Mouse (Mus musculus) heart, embryonic 16.5 days (tissue): ENCODE measurements around the gene Ust. TPM values are rescaled to one million over a fixed set of nuclear protein-coding genes. Genes with fewer than 3 reads are reported as not detected.

Experiments used
- ATAC-seq: fragments of 200-750 bp; cut with Nextera tagmentation; replicated peaks from 2 replicates; pipeline ENCODE4 v1.8.0; 2017; ENCODE audit warnings: moderate number of reproducible peaks; ENCODE audit not compliant: insufficient read depth, low FRiP score; ENCODE audit errors: extremely low read depth
- H3K27ac ChIP-seq: fragments of 300-500 bp; sonication (generic); 2 replicates; pipeline ENCODE4 v1.5.1; 2014; ENCODE audit warnings: mild to moderate bottlenecking, low read length, control low read depth, moderate library complexity
- H3K27me3 ChIP-seq: fragments of 300-500 bp; sonication (generic); 2 replicates; pipeline ENCODE4 v1.6.1; 2014; ENCODE audit warnings: low read length, mixed read lengths; ENCODE audit not compliant: control insufficient read depth, insufficient read depth
- H3K36me3 ChIP-seq: fragments of 300-500 bp; sonication (generic); 2 replicates; pipeline ENCODE4 v1.6.1; 2014; ENCODE audit not compliant: control insufficient read depth, insufficient read depth
- H3K4me1 ChIP-seq: fragments of 300-500 bp; sonication (generic); 2 replicates; pipeline ENCODE4 v1.6.1; 2014; ENCODE audit warnings: low read length, mixed read lengths; ENCODE audit not compliant: control insufficient read depth, insufficient read depth
- H3K4me2 ChIP-seq: fragments of 300-500 bp; sonication (generic); 2 replicates; pipeline ENCODE4 v1.6.1; 2014; ENCODE audit warnings: low read depth, mild to moderate bottlenecking, control low read depth, low read length
- H3K4me3 ChIP-seq: fragments of 300-500 bp; sonication (generic); 2 replicates; pipeline ENCODE4 v1.5.1; 2014; ENCODE audit warnings: mild to moderate bottlenecking, control low read depth, low read length
- H3K9ac ChIP-seq: fragments of 300-500 bp; sonication (generic); 2 replicates; pipeline ENCODE4 v1.6.1; 2014; ENCODE audit warnings: low read length, control low read depth
- H3K9me3 ChIP-seq: fragments of 300-500 bp; sonication (generic); replicated peaks from 2 replicates; pipeline ENCODE4 v1.6.1; 2016; ENCODE audit warnings: low read length; ENCODE audit not compliant: control insufficient read depth
- WGBS: fragments of 180-500 bp; shearing (Covaris S2); extraction: QIAGEN DNeasy Blood & Tissue Kit; methylation state at CpG from one replicate; pipeline ENCODE4 v1.1.7; 2014; 5-methylcytosine and 5-hydroxymethylcytosine counted together
- polyA plus RNA-seq: library from polyadenylated mRNA; unstranded; fragments of >200 nt; fragmentation: Nextera tagmentation; extraction: Ambion mirVana; gene quantifications from 2 replicates; pipeline ENCODE4 v1.2.1, GENCODE M21; 2015

Gene Ust
- polyA plus RNA-seq, 1 experiment from 2014 or later, result 2.1 TPM

DNA sequence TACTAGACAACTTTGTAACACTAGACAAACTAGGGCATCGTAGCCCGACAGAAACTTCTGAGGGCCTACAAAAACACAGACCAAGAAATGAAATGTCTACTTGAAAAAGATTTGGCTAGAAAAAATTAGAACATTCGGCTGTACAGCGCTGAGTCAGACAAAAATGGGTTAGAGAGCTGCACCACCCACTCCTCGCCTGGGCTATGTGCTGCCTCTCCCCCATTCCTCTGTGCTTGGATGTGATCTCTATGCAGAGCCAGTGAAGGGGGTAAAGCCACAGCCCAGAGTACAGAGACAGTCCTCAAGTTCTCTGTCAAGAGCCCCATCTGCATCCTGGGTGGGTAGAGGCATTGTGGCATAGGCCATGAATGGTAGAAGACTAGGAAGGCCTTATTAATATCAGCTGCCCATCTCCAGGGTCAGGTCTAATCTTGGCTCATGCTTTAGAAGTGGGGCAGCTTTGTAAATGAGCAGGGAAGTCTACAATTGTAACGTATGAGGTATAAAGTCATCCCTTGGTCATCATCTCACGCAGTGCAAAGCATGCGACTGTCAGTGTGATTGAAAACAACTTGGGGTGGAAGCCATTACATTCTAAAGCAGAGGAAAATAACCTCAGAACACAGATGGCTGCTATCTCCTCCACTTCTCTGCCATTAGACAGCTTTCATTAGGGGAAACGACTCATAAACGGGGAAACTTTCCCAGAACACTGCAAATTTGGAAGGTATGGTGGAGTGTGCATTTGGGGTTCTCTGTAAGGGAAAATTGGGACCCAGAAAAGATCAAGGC is 281.6 kb downstream of the Ust start:
- Histone ChIP-seq H3K27me3 (no peaks in the 10 kb centered on the region), H3K27ac (no peak overlapping the region), H3K4me2 (no peak overlapping the region), H3K4me3 (no peak overlapping the region), H3K9me3 (no peaks in the 10 kb centered on the region), H3K4me1 (peaks cover 9% of the 10 kb centered on the region; the same call in 1 of the 2 replicates), H3K9ac (no peak overlapping the region), H3K36me3 (no peaks in the 10 kb centered on the region)
- WGBS, result 80% methylated on average over 10 of the region's 10 CpGs
- ATAC-seq, result no peak

DNA sequence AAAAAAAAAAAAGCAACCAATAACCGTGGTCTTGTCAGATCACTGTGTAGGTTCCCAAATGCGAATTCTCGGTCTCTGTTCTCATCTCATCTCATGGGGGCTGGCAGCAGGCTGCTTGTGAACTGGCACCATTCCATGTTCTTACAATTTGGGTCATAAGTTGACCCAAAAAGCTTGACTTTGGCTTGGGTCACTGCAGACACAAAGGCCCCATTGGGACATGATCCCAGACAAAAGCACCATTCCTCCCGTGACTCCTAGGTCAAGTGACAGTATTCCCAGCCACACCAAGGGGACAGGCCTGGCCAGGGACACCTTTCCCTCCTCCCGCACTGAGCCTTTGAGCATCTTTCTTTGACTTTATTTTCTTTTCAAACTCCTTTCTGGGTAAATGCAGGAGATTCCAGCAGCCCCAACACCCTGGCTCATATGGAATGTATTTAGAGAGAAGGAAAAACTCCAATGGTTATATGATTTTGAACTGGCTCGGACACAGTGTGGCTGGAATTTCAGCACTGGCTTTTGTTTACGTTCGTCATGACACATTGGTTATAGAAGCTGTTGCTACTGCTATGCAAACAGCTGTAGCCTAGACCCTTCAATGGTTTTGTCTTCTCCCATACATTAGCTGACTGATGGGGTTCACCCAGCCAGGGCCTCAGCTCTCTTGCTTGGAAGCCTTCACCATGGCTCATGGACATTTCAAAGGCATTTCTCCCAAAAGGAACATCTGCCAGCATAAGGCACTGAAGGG is 285.3 kb downstream of the Ust start:
- H3K4me2 ChIP-seq, result no peak overlapping the region
- no peak overlapping the region for H3K9ac ChIP-seq
- peaks cover 3% of the 10 kb centered on the region; the same call in 1 of the 2 replicates for H3K4me1 ChIP-seq
- no peak overlapping the region for H3K27ac ChIP-seq
- 81% methylated on average over 8 of the region's 8 CpGs for WGBS
- no peaks in the 10 kb centered on the region for H3K27me3 ChIP-seq
- no peaks in the 10 kb centered on the region for H3K36me3 ChIP-seq
- H3K4me3 ChIP-seq, result no peak overlapping the region
- no peaks in the 10 kb centered on the region for H3K9me3 ChIP-seq
- no peak for ATAC-seq

DNA sequence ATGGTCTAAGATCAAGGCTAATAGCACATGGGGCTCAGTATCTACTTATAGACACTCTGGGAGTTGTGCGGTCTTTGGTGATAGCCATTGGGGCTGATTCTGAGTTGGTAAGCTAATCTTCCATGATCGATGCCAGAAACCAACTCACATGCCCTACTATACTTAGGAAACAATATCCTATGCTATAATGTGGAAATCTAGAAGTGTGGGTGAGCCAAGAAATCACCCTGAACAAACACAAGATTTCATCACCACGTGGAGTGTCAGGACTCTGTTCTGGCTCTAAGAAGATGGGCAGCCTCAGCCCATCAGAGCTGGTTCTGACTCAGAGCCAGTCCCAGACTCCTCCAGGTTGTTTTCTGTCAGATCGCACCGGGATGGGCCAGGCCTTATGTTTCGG is 286.1 kb downstream of the Ust start:
- Histone ChIP-seq H3K4me2 (no peak overlapping the region), H3K9ac (no peak overlapping the region), H3K9me3 (no peaks in the 10 kb centered on the region), H3K4me3 (no peak overlapping the region), H3K36me3 (no peaks in the 10 kb centered on the region), H3K27me3 (no peaks in the 10 kb centered on the region), H3K4me1 (no peaks in the 10 kb centered on the region; the same call in 1 of the 2 replicates), H3K27ac (no peak overlapping the region)
- no peak for ATAC-seq
- 82% methylated on average over 6 of the region's 6 CpGs for WGBS

DNA sequence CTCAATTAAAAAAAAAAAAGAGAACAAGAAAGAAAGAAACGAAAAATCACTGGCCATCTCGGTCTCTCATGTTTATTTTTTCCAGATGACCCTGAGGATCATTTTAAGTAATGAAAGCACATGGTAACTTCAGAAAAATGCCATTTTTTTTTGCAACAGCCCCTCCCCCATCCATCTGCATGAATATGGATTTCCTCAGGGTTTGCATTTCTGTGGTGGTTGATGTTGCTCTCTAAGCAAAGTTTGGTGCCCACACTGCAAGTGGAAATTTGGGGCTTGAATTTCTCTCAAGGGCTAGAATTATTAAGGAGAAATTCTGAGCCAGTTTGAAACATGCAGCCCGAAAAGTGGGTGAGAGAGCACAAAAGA is 290.3 kb downstream of the Ust start:
- Histone ChIP-seq H3K36me3 (no peaks in the 10 kb centered on the region), H3K27ac (no peak overlapping the region), H3K4me1 (peaks cover 8% of the 10 kb centered on the region), H3K4me2 (no peak overlapping the region), H3K9me3 (no peaks in the 10 kb centered on the region), H3K27me3 (no peaks in the 10 kb centered on the region), H3K9ac (no peak overlapping the region), H3K4me3 (no peak overlapping the region)
- ATAC-seq, result no peak
- WGBS, result 74% methylated on average over 3 of the region's 3 CpGs

DNA sequence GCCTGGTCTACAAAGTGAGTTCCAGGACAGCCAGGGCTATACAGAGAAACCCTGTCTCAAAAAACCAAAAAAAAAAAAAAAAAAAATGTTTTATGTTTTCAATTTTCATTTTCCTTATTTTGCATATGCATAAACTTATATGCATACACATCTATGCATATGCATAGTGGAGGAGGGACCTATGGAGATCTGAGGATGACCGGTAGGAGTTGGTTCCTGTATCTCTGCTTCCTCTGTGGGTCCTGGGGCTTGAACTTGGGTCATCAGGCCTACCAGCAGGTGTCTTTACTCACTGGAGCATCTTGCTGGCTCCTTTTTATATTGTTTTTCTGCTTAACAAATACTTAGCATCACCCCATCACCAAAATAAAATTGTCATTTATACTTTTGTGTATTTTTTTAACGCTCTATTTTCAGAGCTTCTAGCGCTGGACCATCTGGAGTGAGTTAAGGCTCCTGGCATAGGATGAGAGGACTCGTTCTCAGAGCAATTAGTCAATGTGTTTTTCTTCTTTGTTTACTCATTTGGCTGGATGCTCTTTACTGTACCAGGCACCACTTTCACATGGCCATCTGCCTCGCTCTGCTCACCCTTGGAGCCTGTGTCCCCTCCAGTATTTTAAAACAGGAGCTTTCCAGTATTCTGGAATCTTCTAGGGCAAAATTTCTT is 290.8 kb downstream of the Ust start:
- no peak for ATAC-seq
- H3K4me2 ChIP-seq, result no peak overlapping the region
- H3K36me3 ChIP-seq, result no peaks in the 10 kb centered on the region
- 74% methylated on average over 5 of the region's 5 CpGs for WGBS
- no peak overlapping the region for H3K27ac ChIP-seq
- H3K9ac ChIP-seq, result no peak overlapping the region
- H3K27me3 ChIP-seq, result no peaks in the 10 kb centered on the region
- no peaks in the 10 kb centered on the region for H3K9me3 ChIP-seq
- no peak overlapping the region for H3K4me3 ChIP-seq
- H3K4me1 ChIP-seq, result peaks cover 8% of the 10 kb centered on the region

DNA sequence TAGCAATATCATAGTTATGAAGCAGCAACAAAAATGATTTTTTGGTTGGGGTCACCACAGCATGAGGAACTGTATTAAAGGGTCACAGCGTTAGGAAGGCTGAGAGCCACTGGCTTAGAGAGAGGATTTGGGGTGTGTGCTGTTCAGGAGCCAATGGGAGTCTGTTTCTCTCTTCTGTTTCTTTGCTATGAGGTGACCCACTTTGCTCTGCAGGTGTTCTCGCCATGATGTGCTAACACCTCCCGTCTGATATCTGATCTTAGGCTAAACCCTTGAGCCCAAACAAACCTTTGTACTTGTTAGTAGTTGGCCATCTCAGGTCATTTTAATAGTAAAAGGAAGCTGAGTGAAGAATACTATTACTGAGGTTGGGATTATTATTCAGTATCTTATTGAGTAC is 292.0 kb downstream of the Ust start:
- peaks cover 8% of the 10 kb centered on the region for H3K4me1 ChIP-seq
- WGBS, result 69% methylated on average over 3 of the region's 3 CpGs
- no peak overlapping the region for H3K4me3 ChIP-seq
- no peaks in the 10 kb centered on the region for H3K9me3 ChIP-seq
- ATAC-seq, result no peak
- H3K9ac ChIP-seq, result no peak overlapping the region
- H3K27me3 ChIP-seq, result no peaks in the 10 kb centered on the region
- no peaks in the 10 kb centered on the region for H3K36me3 ChIP-seq
- no peak overlapping the region for H3K4me2 ChIP-seq
- no peak overlapping the region for H3K27ac ChIP-seq

DNA sequence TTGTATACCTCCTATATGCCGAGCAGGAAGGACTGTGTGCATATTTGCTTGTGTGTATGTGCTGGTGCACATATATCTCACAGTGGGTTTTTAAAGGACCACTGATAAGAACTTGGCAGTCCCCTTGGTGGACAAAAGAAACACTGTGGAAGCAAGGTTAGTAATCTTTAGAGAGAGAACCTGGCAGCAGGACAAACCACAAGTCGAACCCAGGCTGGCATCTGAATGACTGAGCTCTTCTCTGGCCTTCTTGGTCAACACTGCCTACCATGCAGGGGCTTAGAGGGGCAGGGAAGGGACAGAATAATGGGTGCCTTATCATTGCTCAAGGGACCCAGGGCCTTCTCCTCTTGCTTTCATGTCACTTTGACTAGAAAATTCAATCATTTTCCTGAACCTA is 294.0 kb downstream of the Ust start:
- no peak for ATAC-seq
- Histone ChIP-seq H3K9me3 (no peaks in the 10 kb centered on the region), H3K4me2 (no peak overlapping the region), H3K27ac (no peak overlapping the region), H3K36me3 (no peaks in the 10 kb centered on the region), H3K4me1 (peaks cover 8% of the 10 kb centered on the region), H3K9ac (no peak overlapping the region), H3K4me3 (no peak overlapping the region), H3K27me3 (no peaks in the 10 kb centered on the region)
- WGBS, result 34% methylated on average over 2 of the region's 2 CpGs

DNA sequence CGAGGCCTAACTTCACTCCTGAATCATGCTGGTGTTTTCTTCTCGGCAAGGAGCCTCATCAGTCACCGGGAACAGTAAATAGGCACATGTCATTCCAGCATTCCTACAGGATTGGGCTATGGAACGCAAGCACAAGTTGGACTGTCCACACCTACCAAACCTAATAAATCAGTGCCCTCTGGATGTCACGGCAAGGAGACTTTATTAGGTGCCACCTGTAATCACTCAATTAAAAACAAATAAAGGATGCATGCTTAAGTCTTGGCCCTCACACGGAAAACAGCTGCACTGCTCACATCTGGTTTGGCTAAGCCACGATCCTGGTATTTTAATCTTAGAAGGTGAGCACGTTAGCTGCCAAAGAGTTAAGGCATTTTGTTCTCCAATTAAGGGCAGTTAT is 294.6 kb downstream of the Ust start:
- no peaks in the 10 kb centered on the region for H3K27me3 ChIP-seq
- no peak overlapping the region for H3K27ac ChIP-seq
- peaks cover 8% of the 10 kb centered on the region for H3K4me1 ChIP-seq
- H3K9ac ChIP-seq, result no peak overlapping the region
- no peak overlapping the region for H3K4me2 ChIP-seq
- no peak overlapping the region for H3K4me3 ChIP-seq
- no peak for ATAC-seq
- no peaks in the 10 kb centered on the region for H3K36me3 ChIP-seq
- 59% methylated on average over 8 of the region's 8 CpGs for WGBS
- H3K9me3 ChIP-seq, result no peaks in the 10 kb centered on the region

DNA sequence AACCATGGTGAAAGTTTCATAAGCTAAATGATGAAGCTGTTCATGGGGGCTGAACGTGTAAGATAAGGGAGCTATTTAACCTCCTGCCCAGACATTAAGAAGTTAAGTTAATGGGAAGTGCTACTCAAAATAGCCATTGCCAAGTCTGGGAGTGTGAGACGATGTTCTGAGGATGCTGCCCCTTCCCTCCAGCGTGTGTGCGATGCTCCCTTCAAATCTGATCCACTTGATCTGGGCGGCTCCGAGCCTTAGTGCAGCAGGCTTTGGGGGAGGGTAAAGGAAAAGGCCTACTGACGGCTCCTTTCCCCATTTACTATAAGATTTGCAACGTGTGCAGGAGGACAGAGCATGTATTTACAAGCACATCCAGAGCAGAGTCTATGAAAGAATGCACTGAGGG is 301.7 kb downstream of the Ust start:
- no peak for ATAC-seq
- Histone ChIP-seq H3K4me3 (no peak overlapping the region), H3K27me3 (no peaks in the 10 kb centered on the region), H3K36me3 (no peaks in the 10 kb centered on the region), H3K4me2 (no peak overlapping the region), H3K27ac (no peak overlapping the region), H3K9me3 (no peaks in the 10 kb centered on the region), H3K9ac (no peak overlapping the region), H3K4me1 (peaks cover 8% of the 10 kb centered on the region; the same call in 1 of the 2 replicates)
- 25% methylated on average over 8 of the region's 8 CpGs for WGBS
